Mouse (Mus musculus) G1E-ER4 (cell line): ENCODE measurements around the gene Unc13a. TPM values are rescaled to one million over a fixed set of nuclear protein-coding genes. Genes with fewer than 3 reads are reported as not detected.

ENCODE experiments used
- GATA1 ChIP-seq: IDR thresholded peaks from one replicate; pipeline ENCODE4 v1.8.0; 2012; ENCODE audit warnings: low read length, inconsistent platforms
- polyA plus RNA-seq: library from polyadenylated mRNA; stranded (reverse); fragments of >175 nt; gene quantifications from 2 replicates; pipeline ENCODE4 v1.2.3, GENCODE M21; 2012

Gene Unc13a
- polyA plus RNA-seq, 1 experiment, result 0.41 TPM

GRCm38 (mm10) chr8:71693166-71694041 is 21.8 kb upstream of the Unc13a start:
- no peak for TF ChIP-seq GATA1

GRCm38 (mm10) chr8:71692509-71692908 is 21.0 kb upstream of the Unc13a start:
- TF ChIP-seq GATA1, result no peak

- no peak for TF ChIP-seq GATA1
Measured at GRCm38 (mm10) chr8:71689028-71689427, 17.5 kb upstream of the Unc13a start, which contains the start of gene Insl3. Insl3 (plus strand) TSS chr8:71689214.

- TF ChIP-seq GATA1, result no peak
Measured at GRCm38 (mm10) chr8:71687616-71688015, 16.1 kb upstream of the Unc13a start.

- no peak for TF ChIP-seq GATA1
Measured at GRCm38 (mm10) chr8:71686143-71686734, 14.7 kb upstream of the Unc13a start.

GRCm38 (mm10) chr8:71685573-71685972 is 14.0 kb upstream of the Unc13a start:
- TF ChIP-seq GATA1, result no peak

GRCm38 (mm10) chr8:71684701-71685100 is 13.1 kb upstream of the Unc13a start:
- no peak for TF ChIP-seq GATA1

- TF ChIP-seq GATA1, result no peak
Measured at GRCm38 (mm10) chr8:71682832-71683231, 11.3 kb upstream of the Unc13a start.

- no peak for TF ChIP-seq GATA1
Measured at GRCm38 (mm10) chr8:71681369-71681915, 9.9 kb upstream of the Unc13a start.

GRCm38 (mm10) chr8:71680471-71680870 is 8.9 kb upstream of the Unc13a start:
- TF ChIP-seq GATA1, result no peak

- TF ChIP-seq GATA1, result no peak
Measured at GRCm38 (mm10) chr8:71679550-71680168, 8.1 kb upstream of the Unc13a start.

- no peak for TF ChIP-seq GATA1
Measured at GRCm38 (mm10) chr8:71679116-71679515, 7.6 kb upstream of the Unc13a start.

- TF ChIP-seq GATA1, result no peak
Measured at GRCm38 (mm10) chr8:71678216-71678615, 6.7 kb upstream of the Unc13a start.

GRCm38 (mm10) chr8:71677555-71677954 is 6.0 kb upstream of the Unc13a start:
- no peak for TF ChIP-seq GATA1

- TF ChIP-seq GATA1, result no peak
Measured at GRCm38 (mm10) chr8:71676803-71677202, 5.2 kb upstream of the Unc13a start.
